Mouse (Mus musculus): ENCODE results near the gene Kif24. TPM values are rescaled to one million over a fixed set of nuclear protein-coding genes. Genes with fewer than 3 reads are reported as not detected.

Kif24 gene
- polyA plus RNA-seq, 1 experiment from 2014 or later: 3.7 TPM

- Histone ChIP-seq H3K36me3 (ENCODE audit: control insufficient read depth, insufficient read depth, low read length) (no peaks in the 10 kb centered on the region), H3K4me2 (ENCODE audit: low read length) (no peak overlapping the region), H3K9ac (replicated peaks; ENCODE audit: low read length) (no peak overlapping the region), H3K9me3 (ENCODE audit: control insufficient read depth, low read length) (no peaks in the 10 kb centered on the region), H3K4me3 (replicated peaks; ENCODE audit: low read depth, low read length) (no peak overlapping the region), H3K4me1 (ENCODE audit: control insufficient read depth, insufficient read depth, low read length) (no peaks in the 10 kb centered on the region), H3K27ac (replicated peaks; ENCODE audit: low read depth, low read length) (no peak overlapping the region), H3K27me3 (ENCODE audit: control insufficient read depth, insufficient read depth, low read length) (no peaks in the 10 kb centered on the region)
- no peak for ATAC-seq (ENCODE audit: low FRiP score, low TSS enrichment)
- DNase-seq: no peak
- WGBS: 87% methylated on average over 2 of the region's 2 CpGs
Measured at GRCm38 (mm10) chr4:41358669-41359068, 106.0 kb downstream of the Kif24 start.

- no peak overlapping the region for H3K27ac ChIP-seq (replicated peaks; ENCODE audit: low read depth, low read length)
- no peak overlapping the region for H3K9ac ChIP-seq (replicated peaks; ENCODE audit: low read length)
- no peak overlapping the region for H3K4me3 ChIP-seq (replicated peaks; ENCODE audit: low read depth, low read length)
- no peaks in the 10 kb centered on the region for H3K9me3 ChIP-seq (ENCODE audit: control insufficient read depth, low read length)
- ATAC-seq (ENCODE audit: low FRiP score, low TSS enrichment): no peak
- no peaks in the 10 kb centered on the region for H3K4me1 ChIP-seq (ENCODE audit: control insufficient read depth, insufficient read depth, low read length)
- no peak for DNase-seq
- no peaks in the 10 kb centered on the region for H3K27me3 ChIP-seq (ENCODE audit: control insufficient read depth, insufficient read depth, low read length)
- H3K36me3 ChIP-seq (ENCODE audit: control insufficient read depth, insufficient read depth, low read length): no peaks in the 10 kb centered on the region
- WGBS: 45% methylated on average over 2 of the region's 2 CpGs
- no peak overlapping the region for H3K4me2 ChIP-seq (ENCODE audit: low read length)
Measured at GRCm38 (mm10) chr4:41357154-41357553, 107.5 kb downstream of the Kif24 start.

GRCm38 (mm10) chr4:41353265-41353664, 111.4 kb downstream of the Kif24 start:
- DNase-seq: no peak
- no peak for ATAC-seq (ENCODE audit: low FRiP score, low TSS enrichment)
- Histone ChIP-seq H3K36me3 (ENCODE audit: control insufficient read depth, insufficient read depth, low read length) (no peaks in the 10 kb centered on the region), H3K4me1 (ENCODE audit: control insufficient read depth, insufficient read depth, low read length) (peaks cover 6% of the 10 kb centered on the region), H3K27ac (replicated peaks; ENCODE audit: low read depth, low read length) (no peak overlapping the region), H3K9me3 (ENCODE audit: control insufficient read depth, low read length) (no peaks in the 10 kb centered on the region), H3K27me3 (ENCODE audit: control insufficient read depth, insufficient read depth, low read length) (no peaks in the 10 kb centered on the region), H3K9ac (replicated peaks; ENCODE audit: low read length) (no peak overlapping the region), H3K4me2 (ENCODE audit: low read length) (no peak overlapping the region), H3K4me3 (replicated peaks; ENCODE audit: low read depth, low read length) (no peak overlapping the region)
- WGBS: 98% methylated on average over 1 of the region's 1 CpGs

GRCm38 (mm10) chr4:41352758-41353157, 111.9 kb downstream of the Kif24 start:
- DNase-seq: no peak
- no peak for ATAC-seq (ENCODE audit: low FRiP score, low TSS enrichment)
- H3K27me3 ChIP-seq (ENCODE audit: control insufficient read depth, insufficient read depth, low read length): no peaks in the 10 kb centered on the region
- H3K36me3 ChIP-seq (ENCODE audit: control insufficient read depth, insufficient read depth, low read length): no peaks in the 10 kb centered on the region
- H3K27ac ChIP-seq (replicated peaks; ENCODE audit: low read depth, low read length): no peak overlapping the region
- H3K4me2 ChIP-seq (ENCODE audit: low read length): no peak overlapping the region
- H3K9ac ChIP-seq (replicated peaks; ENCODE audit: low read length): no peak overlapping the region
- WGBS: 95% methylated on average over 4 of the region's 4 CpGs
- H3K4me1 ChIP-seq (ENCODE audit: control insufficient read depth, insufficient read depth, low read length): peaks cover 9% of the 10 kb centered on the region
- H3K9me3 ChIP-seq (ENCODE audit: control insufficient read depth, low read length): no peaks in the 10 kb centered on the region
- H3K4me3 ChIP-seq (replicated peaks; ENCODE audit: low read depth, low read length): no peak overlapping the region

GRCm38 (mm10) chr4:41349199-41349591, 115.5 kb downstream of the Kif24 start:
- Histone ChIP-seq H3K9me3 (ENCODE audit: control insufficient read depth, low read length) (no peaks in the 10 kb centered on the region), H3K9ac (replicated peaks; ENCODE audit: low read length) (peak overlapping the region; percentile 82), H3K4me2 (ENCODE audit: low read length) (peak overlapping the region; percentile 66), H3K27ac (replicated peaks; ENCODE audit: low read depth, low read length) (peak overlapping the region; percentile 97), H3K4me3 (replicated peaks; ENCODE audit: low read depth, low read length) (peak overlapping the region; percentile 77), H3K27me3 (ENCODE audit: control insufficient read depth, insufficient read depth, low read length) (no peaks in the 10 kb centered on the region), H3K4me1 (ENCODE audit: control insufficient read depth, insufficient read depth, low read length) (peaks cover 9% of the 10 kb centered on the region), H3K36me3 (ENCODE audit: control insufficient read depth, insufficient read depth, low read length) (no peaks in the 10 kb centered on the region)
- ATAC-seq (ENCODE audit: low FRiP score, low TSS enrichment) (peak; percentile 81), DNase-seq (no peak)
- 1% methylated on average over 28 of the region's 28 CpGs for WGBS

- peaks cover 9% of the 10 kb centered on the region for H3K4me1 ChIP-seq (ENCODE audit: control insufficient read depth, insufficient read depth, low read length)
- no peaks in the 10 kb centered on the region for H3K36me3 ChIP-seq (ENCODE audit: control insufficient read depth, insufficient read depth, low read length)
- WGBS: under 1% methylated on average over 31 of the region's 31 CpGs
- H3K9me3 ChIP-seq (ENCODE audit: control insufficient read depth, low read length): no peaks in the 10 kb centered on the region
- no peaks in the 10 kb centered on the region for H3K27me3 ChIP-seq (ENCODE audit: control insufficient read depth, insufficient read depth, low read length)
- peak within 1 kb of the TSS; percentile 77 for H3K4me3 ChIP-seq (replicated peaks; ENCODE audit: low read depth, low read length)
- DNase-seq (peak; percentile 98), ATAC-seq (ENCODE audit: low FRiP score, low TSS enrichment) (peak; percentile 98)
- H3K9ac ChIP-seq (replicated peaks; ENCODE audit: low read length): peak within 1 kb of the TSS; percentile 82
- peak within 1 kb of the TSS; percentile 66 for H3K4me2 ChIP-seq (ENCODE audit: low read length)
- peak within 1 kb of the TSS; percentile 97 for H3K27ac ChIP-seq (replicated peaks; ENCODE audit: low read depth, low read length)
Measured at GRCm38 (mm10) chr4:41348584-41349198, 116.0 kb downstream of the Kif24 start, which contains the start of gene Ubap1. Ubap1 (plus strand) TSS chr4:41348996.

GRCm38 (mm10) chr4:41347839-41348238, 116.8 kb downstream of the Kif24 start:
- WGBS: 55% methylated on average over 4 of the region's 5 CpGs
- no peak overlapping the region for H3K4me3 ChIP-seq (replicated peaks; ENCODE audit: low read depth, low read length)
- H3K4me2 ChIP-seq (ENCODE audit: low read length): peak overlapping the region; percentile 55
- DNase-seq (no peak), ATAC-seq (ENCODE audit: low FRiP score, low TSS enrichment) (no peak)
- H3K9ac ChIP-seq (replicated peaks; ENCODE audit: low read length): no peak overlapping the region; the same call in 1 of the 2 replicates
- H3K4me1 ChIP-seq (ENCODE audit: control insufficient read depth, insufficient read depth, low read length): peaks cover 9% of the 10 kb centered on the region
- H3K9me3 ChIP-seq (ENCODE audit: control insufficient read depth, low read length): no peaks in the 10 kb centered on the region
- H3K27ac ChIP-seq (replicated peaks; ENCODE audit: low read depth, low read length): no peak overlapping the region
- no peaks in the 10 kb centered on the region for H3K36me3 ChIP-seq (ENCODE audit: control insufficient read depth, insufficient read depth, low read length)
- no peaks in the 10 kb centered on the region for H3K27me3 ChIP-seq (ENCODE audit: control insufficient read depth, insufficient read depth, low read length)

GRCm38 (mm10) chr4:41346011-41346410, 118.7 kb downstream of the Kif24 start:
- Histone ChIP-seq H3K9me3 (ENCODE audit: control insufficient read depth, low read length) (no peaks in the 10 kb centered on the region), H3K27me3 (ENCODE audit: control insufficient read depth, insufficient read depth, low read length) (no peaks in the 10 kb centered on the region), H3K9ac (replicated peaks; ENCODE audit: low read length) (no peak overlapping the region), H3K4me1 (ENCODE audit: control insufficient read depth, insufficient read depth, low read length) (peaks cover 9% of the 10 kb centered on the region), H3K4me2 (ENCODE audit: low read length) (no peak overlapping the region), H3K27ac (replicated peaks; ENCODE audit: low read depth, low read length) (no peak overlapping the region), H3K4me3 (replicated peaks; ENCODE audit: low read depth, low read length) (no peak overlapping the region), H3K36me3 (ENCODE audit: control insufficient read depth, insufficient read depth, low read length) (no peaks in the 10 kb centered on the region)
- no peak for ATAC-seq (ENCODE audit: low FRiP score, low TSS enrichment)
- DNase-seq: no peak
- 80% methylated on average over 2 of the region's 2 CpGs for WGBS

- no peaks in the 10 kb centered on the region for H3K36me3 ChIP-seq (ENCODE audit: control insufficient read depth, insufficient read depth, low read length)
- no peaks in the 10 kb centered on the region for H3K4me1 ChIP-seq (ENCODE audit: control insufficient read depth, insufficient read depth, low read length)
- no peak for ATAC-seq (ENCODE audit: low FRiP score, low TSS enrichment)
- no peak overlapping the region for H3K4me2 ChIP-seq (ENCODE audit: low read length)
- H3K27me3 ChIP-seq (ENCODE audit: control insufficient read depth, insufficient read depth, low read length): no peaks in the 10 kb centered on the region
- no peak overlapping the region for H3K27ac ChIP-seq (replicated peaks; ENCODE audit: low read depth, low read length)
- 86% methylated on average over 11 of the region's 11 CpGs for WGBS
- H3K9me3 ChIP-seq (ENCODE audit: control insufficient read depth, low read length): no peaks in the 10 kb centered on the region
- DNase-seq: no peak
- H3K4me3 ChIP-seq (replicated peaks; ENCODE audit: low read depth, low read length): no peak overlapping the region
- H3K9ac ChIP-seq (replicated peaks; ENCODE audit: low read length): no peak overlapping the region
Measured at GRCm38 (mm10) chr4:41340912-41341550, 123.7 kb downstream of the Kif24 start.
